Mouse (Mus musculus): ENCODE data around the gene Msi2. TPM values are rescaled to one million over a fixed set of nuclear protein-coding genes. Genes with fewer than 3 reads are reported as not detected.

Gene Msi2
- 100 to 1,000 TPM; 186 to 195 TPM for total RNA-seq (2021)
- long read RNA-seq, experiment 1, partial matches to known transcripts = 0 of 11 reads
- long read RNA-seq, experiment 1, other reads (novel, unspliced or antisense) = 11 of 11 reads
- long read RNA-seq, experiment 2, partial matches to known transcripts = 1 of 13 reads
- long read RNA-seq, experiment 2, other reads (novel, unspliced or antisense) = 12 of 13 reads

GRCm38 (mm10) chr11:88718050-88718765 is at the start of gene Msi2:
TSS of gene Msi2 (minus strand) at chr11:88718513.
- DNase-seq = peak; percentile 90

GRCm38 (mm10) chr11:88765635-88766034 is 47.3 kb upstream of the Msi2 start:
- no peak for DNase-seq

GRCm38 (mm10) chr11:88763371-88763770 is 45.1 kb upstream of the Msi2 start:
- DNase-seq = no peak

- DNase-seq = no peak
Measured at GRCm38 (mm10) chr11:88759501-88759900, 41.2 kb upstream of the Msi2 start.

GRCm38 (mm10) chr11:88758402-88758801 is 40.1 kb upstream of the Msi2 start:
- peak; percentile 15 for DNase-seq

- no peak for DNase-seq
Measured at GRCm38 (mm10) chr11:88745306-88745705, 27.0 kb upstream of the Msi2 start.

- no peak for DNase-seq
Measured at GRCm38 (mm10) chr11:88739574-88740295, 21.4 kb upstream of the Msi2 start.

- no peak for DNase-seq
Measured at GRCm38 (mm10) chr11:88729363-88729762, 11.1 kb upstream of the Msi2 start.

GRCm38 (mm10) chr11:88728508-88728890 is 10.2 kb upstream of the Msi2 start:
- peak; percentile 79 for DNase-seq

- no peak for DNase-seq
Measured at GRCm38 (mm10) chr11:88727768-88728507, 9.6 kb upstream of the Msi2 start.

- DNase-seq = no peak
Measured at GRCm38 (mm10) chr11:88721144-88721636, 2.9 kb upstream of the Msi2 start.

- DNase-seq = no peak
Measured at GRCm38 (mm10) chr11:88720261-88721143, 2.2 kb upstream of the Msi2 start.

GRCm38 (mm10) chr11:88719601-88720000 is 1.3 kb upstream of the Msi2 start:
- DNase-seq = no peak

- DNase-seq = no peak
Measured at GRCm38 (mm10) chr11:88718766-88719595, 668 bp upstream of the Msi2 start.

GRCm38 (mm10) chr11:88717644-88718049 is 666 bp downstream of the Msi2 start:
- DNase-seq = no peak

- no peak for DNase-seq
Measured at GRCm38 (mm10) chr11:88717016-88717643, 1.2 kb downstream of the Msi2 start.

GRCm38 (mm10) chr11:88716061-88716994 is 2.0 kb downstream of the Msi2 start:
- no peak for DNase-seq

- no peak for DNase-seq
Measured at GRCm38 (mm10) chr11:88715299-88715698, 3.0 kb downstream of the Msi2 start.

- DNase-seq = no peak
Measured at GRCm38 (mm10) chr11:88714127-88714526, 4.2 kb downstream of the Msi2 start.
